Mouse (Mus musculus): ENCODE results near the gene Vmn2r30. TPM values are rescaled to one million over a fixed set of nuclear protein-coding genes. Genes with fewer than 3 reads are reported as not detected.
"Not testable (repeated sequence)": the region's sequence is repeated elsewhere in the genome, so short reads cannot be mapped to it uniquely, and the experiment has no call there.

Vmn2r30 gene
- 0.01 TPM in 1 of 2 replicates, not detected in the other for polyA plus RNA-seq (2012)

DNA sequence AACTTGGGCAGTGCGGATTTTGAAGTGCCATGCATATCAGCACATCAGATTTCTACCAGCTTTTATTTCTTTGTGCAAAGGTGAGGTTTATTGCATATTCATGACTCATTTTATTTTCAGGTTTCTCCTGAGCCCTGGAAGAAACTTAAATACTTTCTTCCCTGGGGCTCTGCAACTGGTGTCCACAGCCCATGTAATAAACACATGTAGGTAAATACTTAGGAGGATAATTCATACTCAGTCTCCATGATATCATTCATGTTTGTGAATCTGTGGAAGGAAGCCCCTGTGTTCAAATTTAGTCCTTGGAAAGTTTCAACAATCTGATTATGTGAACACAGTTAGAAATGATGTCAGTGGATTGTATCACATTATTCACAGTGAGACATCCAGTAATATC lies at the start of gene Vmn2r30:
Gene Vmn2r30, minus strand, starts transcription at position 101 of the 400 bp plus-strand sequence.
- not testable (repeated sequence) for H3K27me3 ChIP-seq (ENCODE audit: control insufficient read depth)

DNA sequence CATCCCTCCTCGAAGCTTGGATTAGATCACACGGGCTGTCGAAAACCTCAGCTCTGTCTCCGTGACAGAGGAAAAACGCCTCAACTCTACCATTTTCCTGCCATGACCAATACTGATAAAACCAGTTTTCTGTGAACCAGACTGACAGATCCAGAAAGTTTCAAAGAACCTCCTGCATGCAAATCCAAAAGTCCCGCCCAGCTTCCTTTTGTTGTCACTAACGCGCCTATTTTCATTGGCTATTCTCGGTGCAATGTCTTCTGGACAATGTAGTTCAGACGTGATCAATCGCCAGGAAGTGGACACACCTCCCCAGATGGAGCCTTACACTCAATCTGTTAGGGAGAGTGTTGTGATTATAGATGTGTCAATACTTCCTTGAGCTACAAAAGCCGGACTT lies 37.0 kb upstream of the Vmn2r30 start, which contains the start of gene Gm45783:
Gene Gm45783, minus strand, starts transcription at position 143 of the 400 bp plus-strand sequence.
- H3K4me3 ChIP-seq (replicated peaks); H3K9me3 ChIP-seq (ENCODE audit: control insufficient read depth, low read length); H3K4me1 ChIP-seq (ENCODE audit: control insufficient read depth); H3K27me3 ChIP-seq (ENCODE audit: control insufficient read depth); H3K36me3 ChIP-seq (ENCODE audit: control insufficient read depth): not testable (repeated sequence)

More for the DNA sequence above, at the start of gene Vmn2r30:
- not testable (repeated sequence) for H3K36me3 ChIP-seq (ENCODE audit: control insufficient read depth); H3K4me3 ChIP-seq (replicated peaks); H3K4me1 ChIP-seq (ENCODE audit: control insufficient read depth); H3K9me3 ChIP-seq (ENCODE audit: control insufficient read depth, low read length)

GRCm38 (mm10) chr7:7295595-7295994 lies 41.8 kb downstream of the Vmn2r30 start:
- H3K4me1 ChIP-seq (ENCODE audit: control insufficient read depth) = peaks cover 22% of the 10 kb centered on the region
- H3K4me3 ChIP-seq (replicated peaks) = no peak overlapping the region
- H3K27me3 ChIP-seq (ENCODE audit: control insufficient read depth) = peaks cover 11% of the 10 kb centered on the region
- no peak for TF ChIP-seq GATA1 (IDR thresholded peaks at IDR 0.05; ENCODE audit: low read length)
- no peak for TF ChIP-seq TAL1 (IDR thresholded peaks at IDR 0.05; ENCODE audit: low read length)
- H3K9me3 ChIP-seq (ENCODE audit: control insufficient read depth, low read length) = peaks cover 8% of the 10 kb centered on the region
- peaks cover 53% of the 10 kb centered on the region for H3K36me3 ChIP-seq (ENCODE audit: control insufficient read depth)

DNA sequence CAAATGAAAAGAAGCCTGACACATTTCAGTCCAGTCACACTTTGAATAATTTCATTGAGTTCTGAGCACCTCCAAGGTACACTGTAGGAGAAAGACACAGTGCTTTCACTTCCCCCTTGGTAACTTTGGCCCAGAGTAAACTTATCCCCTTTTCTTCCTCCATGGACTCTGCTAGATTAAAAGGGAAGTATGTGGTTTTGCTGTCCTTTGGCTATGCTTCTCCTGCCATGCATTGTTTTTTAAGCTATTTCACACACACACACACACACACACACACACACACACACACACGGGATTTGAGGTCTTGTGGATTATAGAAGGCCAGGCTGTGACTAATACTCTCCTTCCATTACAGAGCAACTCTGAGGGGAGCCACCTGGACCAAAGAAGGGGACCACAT lies 56.0 kb downstream of the Vmn2r30 start:
- Histone ChIP-seq H3K9me3 (ENCODE audit: control insufficient read depth, low read length) (peaks cover 7% of the 10 kb centered on the region), H3K27me3 (ENCODE audit: control insufficient read depth) (no peaks in the 10 kb centered on the region; the same call in 1 of the 2 replicates), H3K4me3 (replicated peaks) (no peak overlapping the region), H3K36me3 (ENCODE audit: control insufficient read depth) (peaks cover 30% of the 10 kb centered on the region), H3K4me1 (ENCODE audit: control insufficient read depth) (no peaks in the 10 kb centered on the region; the same call in 1 of the 2 replicates)
- TF ChIP-seq TAL1 (IDR thresholded peaks at IDR 0.05; ENCODE audit: low read length) (no peak), GATA1 (IDR thresholded peaks at IDR 0.05; ENCODE audit: low read length) (no peak)

DNA sequence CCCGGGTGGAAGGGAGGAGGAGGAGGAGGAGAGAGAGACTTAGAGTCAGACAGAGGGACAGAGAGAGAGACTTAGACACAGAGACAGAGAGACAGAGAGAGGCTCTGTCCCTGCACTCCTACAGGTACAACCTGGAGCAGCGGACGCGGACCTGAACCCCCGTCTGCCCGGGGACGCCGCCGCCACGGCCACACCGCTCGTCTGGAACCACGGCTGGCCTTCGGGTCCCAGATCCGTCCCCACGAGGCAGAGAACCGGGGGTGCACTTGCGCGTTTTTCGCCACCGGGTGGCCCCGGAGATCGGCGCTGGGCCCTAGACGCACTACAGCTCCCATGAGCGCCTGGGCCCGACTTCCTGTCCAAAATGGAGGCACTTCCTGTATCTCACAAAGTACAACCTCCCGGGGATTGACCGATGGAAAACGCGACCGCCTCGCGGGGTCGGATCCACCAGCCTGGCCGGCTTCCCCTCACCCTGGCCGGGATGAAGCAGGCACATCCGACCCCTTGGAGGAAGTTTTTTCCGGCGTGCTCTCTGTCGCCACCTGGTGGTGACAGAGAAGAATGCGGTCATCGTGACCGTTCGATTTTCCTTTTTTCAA lies 59.3 kb downstream of the Vmn2r30 start, which contains the start of gene Gm45844:
Gene Gm45844, minus strand, starts transcription at position 324 of the 602 bp plus-strand sequence.
- H3K27me3 ChIP-seq (ENCODE audit: control insufficient read depth); H3K4me1 ChIP-seq (ENCODE audit: control insufficient read depth); H3K9me3 ChIP-seq (ENCODE audit: control insufficient read depth, low read length): not testable (repeated sequence)
- peak within 1 kb of the TSS; percentile 64 for H3K4me3 ChIP-seq (replicated peaks)
- peaks cover 10% of the 10 kb centered on the region for H3K36me3 ChIP-seq (ENCODE audit: control insufficient read depth)

- not testable (repeated sequence) for H3K4me1 ChIP-seq (ENCODE audit: control insufficient read depth); H3K9me3 ChIP-seq (ENCODE audit: control insufficient read depth, low read length); H3K27me3 ChIP-seq (ENCODE audit: control insufficient read depth); H3K36me3 ChIP-seq (ENCODE audit: control insufficient read depth)
- peak overlapping the region; percentile 26 for H3K4me3 ChIP-seq (replicated peaks)
Measured at GRCm38 (mm10) chr7:7277556-7277955, 59.9 kb downstream of the Vmn2r30 start.

Other genes starting within 250 kb of the Vmn2r30 start
- gene Zfp954, start 216.1 kb downstream of the Vmn2r30 start, polyA plus RNA-seq (2012) = 0.07 and 0.12 TPM in 2 replicates
- gene Zfp773, start 200.9 kb downstream of the Vmn2r30 start, polyA plus RNA-seq (2012) = not detected in 2 replicates
- gene Zfp418, start 166.3 kb downstream of the Vmn2r30 start, polyA plus RNA-seq (2012) = not detected in 2 replicates
- gene Zfp772, start 127.6 kb downstream of the Vmn2r30 start, polyA plus RNA-seq (2012) = not detected in 2 replicates
- gene Vmn2r29, start 90.3 kb downstream of the Vmn2r30 start, polyA plus RNA-seq (2012) = not detected in 2 replicates
- not detected in 2 replicates for gene Gm45844, start 59.3 kb downstream of the Vmn2r30 start, polyA plus RNA-seq (2012)
- gene Clcn4, start 36.8 kb downstream of the Vmn2r30 start, polyA plus RNA-seq (2012) = 0.28 and 0.30 TPM in 2 replicates
- gene Gm45783, start 37.0 kb upstream of the Vmn2r30 start, polyA plus RNA-seq (2012) = not detected in 2 replicates
- under 0.01 TPM in 1 of 2 replicates, not detected in the other for gene Vmn2r31, start 62.1 kb upstream of the Vmn2r30 start, polyA plus RNA-seq (2012)
- not detected in 2 replicates for gene Vmn2r32, start 142.4 kb upstream of the Vmn2r30 start, polyA plus RNA-seq (2012)
- not detected in 2 replicates for gene Vmn2r33, start 229.2 kb upstream of the Vmn2r30 start, polyA plus RNA-seq (2012)